Mouse (Mus musculus): ENCODE data around the gene Rabif.
A peak's percentile ranks its signal among the peaks of the same experiment; 100 is the strongest.
"Not testable (repeated sequence)": the region's sequence is repeated elsewhere in the genome, so short reads cannot be mapped to it uniquely, and the experiment has no call there.

The Rabif gene

DNA sequence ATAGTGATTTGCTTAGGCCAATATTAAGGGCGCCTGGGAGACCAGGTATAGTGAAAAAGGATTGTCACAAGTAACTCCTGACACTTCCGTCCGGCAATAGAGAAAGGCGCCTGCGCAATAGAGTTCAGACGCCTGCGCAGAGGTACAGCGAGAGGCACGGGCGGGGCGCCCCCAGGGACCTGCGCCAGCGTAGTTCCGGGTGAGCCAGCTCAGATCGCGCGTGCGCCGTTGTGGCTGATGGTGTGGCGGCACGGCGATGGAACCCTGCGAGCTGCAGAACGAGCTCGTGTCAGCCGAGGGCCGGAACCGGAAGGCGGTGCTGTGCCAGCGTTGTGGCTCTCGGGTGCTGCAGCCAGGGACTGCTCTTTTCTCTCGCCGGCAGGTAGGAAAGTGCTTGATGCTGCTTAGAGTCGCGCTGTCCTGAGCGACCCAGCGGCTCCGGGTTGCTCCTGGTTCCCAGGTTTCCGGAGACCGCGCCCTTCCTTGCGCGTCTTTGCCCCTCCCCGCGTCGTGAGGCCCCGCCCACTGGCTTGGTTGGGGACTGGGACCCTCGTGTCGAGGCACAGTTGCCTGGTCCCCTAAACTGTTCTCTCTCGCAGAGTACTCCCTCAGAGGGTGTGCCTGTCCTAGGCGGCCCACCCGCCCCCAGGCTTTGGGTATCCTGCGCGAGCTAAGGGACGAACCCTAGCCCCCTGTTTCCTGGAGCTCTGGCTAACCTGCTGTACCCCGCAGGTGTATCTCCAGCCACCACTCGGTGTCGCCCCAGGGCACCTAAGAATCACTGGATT is at the start of gene Rabif:
TSS of gene Rabif (plus strand) at position 221 of the 788 bp plus-strand sequence.
- DNase-seq: peak; percentile 99 to 100

DNA sequence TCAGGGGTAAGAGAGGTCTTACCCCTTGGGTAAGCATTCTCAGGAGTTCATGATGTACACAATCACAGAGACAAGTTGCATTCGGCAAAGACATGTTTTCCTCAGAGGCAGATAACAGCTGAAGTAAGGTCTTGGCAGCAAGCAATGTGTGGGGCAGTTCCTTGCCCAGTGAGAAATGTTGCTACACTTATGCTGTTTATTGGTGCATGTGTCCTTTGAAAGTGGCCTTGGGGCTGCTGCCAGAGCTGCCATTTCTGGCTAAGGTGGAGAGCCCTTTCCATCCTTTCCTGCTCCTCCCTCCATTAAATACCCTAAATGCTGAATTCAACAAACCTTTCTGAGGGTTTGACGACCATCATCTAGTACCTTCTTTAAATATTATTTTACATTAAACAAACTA is 49.0 kb upstream of the Rabif start:
- no peak for DNase-seq

DNA sequence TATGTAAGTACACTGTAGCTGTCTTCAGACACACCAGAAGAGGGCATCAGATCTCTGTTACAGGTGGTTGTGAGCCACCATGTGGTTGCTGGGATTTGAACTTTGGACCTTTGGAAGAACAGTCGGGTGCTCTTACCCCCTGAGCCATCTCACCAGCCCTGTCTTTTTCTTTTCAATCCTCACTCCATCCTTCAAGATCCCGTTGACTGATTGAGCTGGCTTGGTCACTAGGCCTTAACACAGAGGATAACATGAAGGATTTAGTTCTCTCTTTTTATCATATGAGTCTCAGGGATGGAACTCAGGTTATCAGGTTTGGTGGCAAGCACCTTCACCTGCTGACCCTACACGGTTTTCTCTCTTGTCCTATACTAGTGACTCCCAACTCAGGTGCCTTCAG is 45.9 kb upstream of the Rabif start:
- not testable (repeated sequence) for DNase-seq

DNA sequence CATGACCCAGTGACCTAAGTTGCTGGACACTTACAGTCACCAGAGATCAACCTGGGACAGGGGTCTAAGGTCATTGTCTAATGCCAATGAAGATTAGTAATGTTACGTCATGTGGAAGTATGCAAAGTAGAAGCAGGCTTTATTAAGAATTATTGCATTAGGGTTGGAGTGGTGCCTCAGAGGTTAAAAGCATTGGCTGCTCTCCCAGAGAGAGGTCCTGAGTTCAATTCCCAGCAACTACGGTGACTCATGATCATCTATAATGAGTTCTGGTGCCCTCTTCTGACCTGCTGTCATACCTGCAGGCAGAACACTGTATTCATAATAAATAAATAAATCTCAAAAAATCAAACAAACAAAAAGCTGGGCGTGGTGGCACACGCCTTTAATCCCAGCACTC is 44.2 kb upstream of the Rabif start:
- DNase-seq: no peak

DNA sequence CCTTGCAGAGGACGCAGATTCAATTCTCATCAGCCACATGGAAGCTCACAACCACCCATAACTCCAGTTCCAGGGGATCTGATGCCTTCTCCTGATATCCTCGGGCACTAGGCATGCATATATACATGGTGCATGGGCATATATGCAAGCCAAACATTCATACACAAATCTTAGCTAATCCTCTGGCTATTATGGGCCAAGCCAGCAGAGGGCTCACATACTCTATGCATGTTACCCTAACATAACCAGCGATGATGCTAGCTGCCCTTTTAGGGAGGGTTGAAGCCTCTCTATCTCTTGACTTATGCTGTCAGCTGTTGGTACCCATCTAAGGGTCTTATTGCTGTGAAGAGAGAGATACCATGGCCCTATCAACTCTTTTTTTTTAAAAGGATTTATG is 43.5 kb upstream of the Rabif start:
- DNase-seq: peak in 1 of 2 experiments; percentile 61

DNA sequence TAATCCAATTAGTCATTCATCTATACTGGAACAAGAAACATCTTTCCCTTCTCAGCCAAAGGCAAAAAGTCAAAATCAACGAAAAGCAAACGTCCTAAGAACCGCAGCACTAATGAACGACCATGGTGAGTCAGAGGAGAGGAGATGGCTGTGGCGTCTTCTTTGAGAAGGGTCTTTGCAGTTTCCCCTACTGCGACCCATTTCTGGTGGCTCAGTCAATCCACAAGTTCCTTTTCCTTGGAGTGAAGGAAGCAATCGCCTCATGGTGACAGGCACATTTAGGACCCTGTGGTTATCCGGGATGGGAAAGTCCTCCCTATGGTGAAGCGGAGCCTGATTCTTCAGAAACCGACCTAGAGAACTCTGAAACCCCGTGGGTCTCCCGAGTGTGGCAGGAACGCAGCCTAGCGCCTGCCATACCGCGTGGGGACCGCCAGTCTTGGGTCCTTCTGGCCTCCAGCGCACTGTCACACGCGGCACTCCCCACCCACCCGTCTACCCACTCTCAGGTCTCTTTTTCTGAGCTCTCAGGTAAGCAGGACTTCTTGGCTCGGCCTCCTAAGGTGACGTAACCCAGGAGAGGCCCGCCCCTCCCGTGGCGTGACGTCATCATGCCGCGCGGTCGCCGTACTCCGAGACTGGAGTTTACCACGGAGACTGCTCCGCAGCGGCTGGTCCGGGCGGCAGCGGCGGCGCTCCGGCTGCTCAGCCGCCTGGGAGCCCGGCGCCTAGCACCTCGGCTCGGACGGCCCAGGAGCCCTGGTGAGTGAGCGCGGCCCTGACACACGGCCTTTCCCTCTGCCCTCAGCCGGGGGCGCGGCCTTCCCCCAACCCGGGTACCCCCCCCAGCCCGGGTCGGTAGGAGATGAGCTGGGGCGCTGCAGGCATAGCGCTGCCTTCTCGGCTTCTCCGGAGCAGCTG is 39.3 kb upstream of the Rabif start, which contains the start of gene Klhl12:
TSS of gene Klhl12 (plus strand) at position 628 of the 921 bp plus-strand sequence.
- peak; percentile 94 to 96 for DNase-seq

DNA sequence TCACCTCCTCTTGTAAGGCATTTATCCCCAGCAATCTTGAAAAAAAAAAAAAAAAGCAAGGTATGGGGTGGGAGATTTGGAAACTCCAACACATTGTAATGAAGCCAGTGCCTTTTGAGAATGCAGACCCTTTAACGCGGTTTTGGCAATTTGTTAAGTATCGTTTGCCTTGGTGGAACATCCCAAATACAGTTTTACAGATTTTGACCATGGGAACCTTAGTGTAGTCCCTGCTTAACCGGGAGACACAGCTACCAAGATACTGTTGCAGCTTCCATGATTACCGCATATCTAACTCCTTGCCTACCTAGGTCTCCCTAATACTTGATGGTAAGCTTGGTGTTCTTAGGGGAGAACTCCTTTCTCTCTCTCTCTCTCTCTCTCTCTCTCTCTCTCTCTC is 38.4 kb upstream of the Rabif start:
- DNase-seq: no peak

DNA sequence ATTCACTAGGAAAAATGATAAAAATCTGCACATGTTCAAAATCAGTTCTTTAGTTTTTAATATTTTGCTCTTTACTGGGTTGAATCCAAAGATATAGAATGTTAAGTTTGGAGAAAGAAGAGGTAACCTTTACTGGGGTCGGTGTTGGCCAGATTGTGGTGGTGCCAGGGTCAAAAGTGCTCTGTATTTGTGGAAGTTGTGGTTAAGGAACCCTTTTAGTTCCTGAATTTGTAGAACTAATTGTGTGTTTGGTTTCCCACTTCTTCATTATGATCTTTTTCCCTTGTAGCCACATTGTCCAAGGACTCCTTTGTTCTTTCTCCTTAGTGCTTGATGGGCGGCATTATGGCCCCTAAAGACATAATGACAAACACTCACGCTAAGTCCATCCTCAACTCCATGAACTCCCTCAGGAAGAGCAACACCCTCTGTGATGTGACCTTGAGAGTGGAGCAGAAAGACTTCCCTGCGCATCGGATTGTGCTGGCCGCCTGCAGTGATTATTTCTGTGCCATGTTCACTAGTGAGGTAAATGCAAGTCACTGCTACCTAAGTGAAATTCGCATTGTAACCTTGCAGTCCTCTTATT is 36.2 kb upstream of the Rabif start:
- no peak for DNase-seq

DNA sequence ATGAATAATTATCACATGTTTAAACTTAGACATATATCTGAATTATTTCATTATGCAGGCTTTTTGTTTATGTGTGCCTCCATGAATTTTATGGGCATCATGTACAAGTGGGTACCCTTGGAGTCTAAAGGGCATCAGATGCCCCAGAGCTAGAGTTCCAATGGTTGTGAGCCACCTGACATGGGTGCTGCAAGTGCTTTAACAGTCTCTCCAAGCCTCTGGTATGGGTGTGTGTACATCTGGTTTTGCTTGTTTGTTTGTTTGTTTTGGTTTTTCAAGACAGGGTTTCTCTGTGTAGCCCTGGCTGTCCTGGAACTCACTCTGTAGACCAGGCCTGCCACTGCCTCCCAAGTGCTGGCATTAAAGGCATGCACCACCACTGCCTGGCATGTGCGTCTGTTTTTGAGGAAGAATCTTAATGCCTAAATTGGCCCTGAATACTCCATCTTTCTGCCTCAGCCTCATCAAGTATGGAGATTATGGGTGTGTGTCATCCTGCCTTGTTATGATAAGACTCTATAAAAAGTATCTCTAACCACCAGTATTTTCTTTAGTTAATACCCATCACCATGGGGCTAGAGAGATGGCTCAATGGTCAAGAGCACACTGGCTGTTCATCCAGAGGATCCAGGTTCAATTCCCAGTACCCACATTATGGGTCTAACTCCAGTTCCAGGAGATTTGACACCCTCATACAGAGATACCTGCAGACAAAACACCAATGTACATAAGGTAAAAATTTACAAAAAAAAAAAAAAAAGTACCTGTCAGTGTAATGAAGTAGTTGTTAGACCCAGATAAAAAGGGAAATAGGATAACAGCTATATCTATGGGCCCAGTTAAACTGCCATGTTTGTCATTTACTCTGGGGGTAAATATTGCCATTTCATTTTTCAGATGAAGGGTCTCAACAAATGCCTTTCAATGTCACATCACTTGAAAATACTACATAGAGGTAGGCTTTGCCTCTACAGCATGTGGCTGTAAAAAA is 33.9 kb upstream of the Rabif start:
- DNase-seq: no peak

DNA sequence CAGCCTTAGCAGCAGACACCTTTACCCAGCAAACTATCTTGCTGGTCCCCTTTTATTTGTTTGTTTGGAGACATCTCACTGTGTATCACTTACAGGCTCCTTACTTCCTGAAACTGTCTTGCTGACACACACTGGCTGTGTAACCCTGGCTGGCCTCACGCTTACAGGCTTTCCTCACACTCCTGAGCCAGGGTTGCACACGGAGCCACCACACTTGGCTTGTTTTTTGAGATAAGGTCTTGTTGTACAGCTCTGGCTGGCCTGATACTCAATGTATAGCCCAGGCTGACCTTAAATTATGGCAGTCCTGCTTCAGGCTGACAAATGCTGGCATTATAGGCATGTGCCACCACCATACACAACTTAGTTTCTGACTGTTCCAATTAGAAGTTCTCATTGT is 9.8 kb upstream of the Rabif start:
- DNase-seq: no peak

DNA sequence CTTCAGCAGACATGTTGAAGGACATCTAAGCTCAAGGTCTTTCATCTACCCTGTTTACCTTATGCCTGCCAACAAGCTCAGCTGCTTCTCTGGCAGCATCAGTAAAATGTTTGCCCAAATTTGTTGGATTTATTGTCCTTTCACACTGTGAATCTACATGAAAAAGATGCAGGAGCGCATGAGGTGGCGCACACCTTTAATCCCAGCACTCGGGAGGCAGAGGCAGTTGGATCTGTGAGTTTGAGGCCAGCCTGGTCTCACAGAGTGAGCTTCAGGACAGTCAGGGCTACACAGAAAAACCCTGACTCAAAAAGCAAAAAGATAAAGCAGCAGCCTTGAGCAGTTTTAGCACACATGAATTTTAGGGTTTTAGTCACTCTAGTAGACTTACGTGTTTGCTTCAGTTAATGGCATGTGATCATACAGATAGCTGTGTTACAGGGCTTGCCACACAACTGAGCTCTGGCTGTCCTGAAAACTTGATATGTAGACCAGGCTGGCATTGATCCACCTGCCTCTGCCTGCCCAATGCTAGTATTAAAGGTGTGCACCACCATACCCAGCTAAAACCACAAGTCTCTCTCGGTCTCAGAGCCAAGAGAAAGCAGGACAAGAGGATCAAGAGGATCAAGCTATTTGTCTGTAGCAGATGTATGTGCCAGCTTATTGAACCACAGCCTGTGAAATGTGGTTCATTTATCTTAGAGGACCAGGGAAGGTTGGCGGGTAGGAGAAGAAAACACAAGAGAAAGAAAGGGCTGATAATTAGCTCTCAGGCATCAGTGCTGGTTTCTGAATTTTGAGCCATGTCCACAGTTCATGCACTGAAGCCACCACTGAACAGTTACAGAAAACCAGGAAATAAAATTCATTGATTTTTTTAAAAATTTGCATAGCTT is 3.3 kb upstream of the Rabif start:
- no peak for DNase-seq

DNA sequence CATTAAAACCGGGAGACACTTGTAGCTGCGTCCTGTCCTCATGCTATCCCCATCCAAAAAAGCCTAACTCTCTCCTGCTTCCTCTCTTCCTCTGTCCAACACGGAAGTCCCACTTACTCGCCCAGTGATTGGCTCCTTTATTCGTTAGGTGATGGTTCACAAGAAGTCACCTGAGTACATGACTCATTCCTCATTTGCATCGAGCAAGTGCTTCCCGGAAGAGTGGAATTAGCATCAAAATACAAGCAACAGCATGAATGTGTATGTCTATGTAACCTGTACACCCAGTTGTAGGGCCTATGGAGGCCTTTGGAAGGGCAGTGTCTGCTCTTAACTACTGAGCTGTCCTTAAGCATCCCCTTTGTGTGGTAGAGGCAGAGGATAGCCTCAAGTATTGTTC is 2.2 kb upstream of the Rabif start:
- no peak for DNase-seq

DNA sequence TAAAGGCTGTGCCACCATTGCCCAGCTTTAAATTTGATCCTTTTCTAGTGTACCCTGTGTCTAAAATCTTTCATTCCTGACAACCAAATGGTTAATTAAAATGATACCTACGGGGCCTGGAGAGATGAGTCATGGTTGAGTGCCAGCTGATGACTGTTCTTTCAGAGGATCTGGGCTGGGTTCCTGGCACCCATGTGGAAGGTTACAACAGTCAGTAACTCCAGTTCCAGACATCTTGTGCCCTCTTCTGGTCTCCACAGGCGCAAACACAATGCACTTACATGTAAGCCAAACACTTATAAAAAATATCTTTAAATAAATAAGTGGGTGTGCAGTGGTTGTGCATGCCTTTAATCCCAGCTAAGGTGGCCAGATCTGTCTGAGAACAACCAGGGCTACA is 952 bp upstream of the Rabif start:
- no peak for DNase-seq

DNA sequence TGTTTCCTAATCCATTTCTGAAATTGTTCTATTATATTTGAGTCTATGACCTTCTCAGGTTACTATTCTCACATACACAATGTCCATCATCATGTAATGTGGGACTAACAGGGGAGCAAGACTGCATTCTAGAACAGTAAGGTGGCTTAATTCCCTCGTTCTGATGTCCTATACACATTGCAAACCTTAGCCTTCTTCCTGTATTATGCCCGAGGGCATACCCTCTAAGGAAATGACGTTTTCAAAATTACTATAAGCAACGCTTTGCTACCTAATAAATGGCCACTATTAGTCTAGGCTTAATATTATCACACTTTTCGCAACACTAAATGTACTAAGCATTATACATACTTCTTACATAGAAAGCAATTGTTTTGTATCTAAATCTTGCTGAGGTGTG is 492 bp upstream of the Rabif start:
- DNase-seq: no peak

DNA sequence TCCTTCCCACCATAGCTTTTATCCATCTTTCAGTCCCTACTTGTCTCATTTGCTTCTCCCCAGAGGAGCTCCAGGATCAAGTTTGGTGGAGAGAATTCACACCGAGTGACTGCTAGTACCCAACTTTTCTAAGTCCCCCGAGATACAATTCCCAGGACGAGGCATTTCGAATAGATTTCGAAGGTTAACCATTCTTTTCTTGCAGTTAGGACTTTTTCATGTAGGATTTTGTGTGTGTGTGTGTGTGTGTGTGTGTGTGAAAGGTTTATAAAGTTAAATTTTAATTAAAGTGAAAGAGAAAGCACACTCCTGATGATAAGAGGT is 730 bp downstream of the Rabif start:
- DNase-seq: no peak

DNA sequence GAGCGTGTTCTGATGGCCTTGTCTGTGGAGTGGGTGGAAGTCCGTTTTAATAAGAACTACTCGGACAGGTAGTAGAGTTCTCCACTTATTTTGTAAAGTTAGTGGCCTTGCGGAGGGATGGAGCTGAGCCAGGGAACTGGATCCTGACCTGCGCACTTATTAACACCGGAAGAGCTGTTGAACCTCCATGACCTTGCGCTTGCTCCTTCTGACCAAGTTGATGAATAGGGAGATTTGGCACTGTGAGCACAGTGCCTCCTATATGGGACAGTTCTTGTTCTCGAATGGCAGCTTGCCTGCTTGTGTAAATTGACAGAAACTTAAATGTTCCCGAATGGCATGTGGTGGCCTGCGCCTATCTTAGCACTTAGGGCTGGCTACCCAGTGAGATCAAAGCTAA is 1.5 kb downstream of the Rabif start:
- DNase-seq: no peak

DNA sequence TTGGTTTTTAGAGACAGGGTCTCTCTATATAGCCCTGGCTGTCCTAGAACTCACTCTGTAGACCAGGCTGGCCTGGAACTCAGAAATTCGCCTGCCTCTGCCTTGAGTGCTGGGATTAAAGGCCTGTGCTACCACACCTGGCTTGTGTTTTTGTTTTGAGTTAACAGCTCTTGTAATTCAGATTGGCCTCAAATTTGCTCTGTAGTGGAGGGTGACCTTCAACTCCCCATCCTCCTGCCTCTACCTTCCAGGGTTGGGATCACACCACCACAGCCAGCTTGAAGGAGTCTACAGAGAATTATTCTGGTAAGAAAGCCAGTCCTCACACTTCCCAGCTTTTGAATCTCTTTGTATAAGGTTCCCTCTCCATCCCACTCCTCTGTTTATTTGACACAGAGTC is 6.5 kb downstream of the Rabif start:
- DNase-seq: no peak

DNA sequence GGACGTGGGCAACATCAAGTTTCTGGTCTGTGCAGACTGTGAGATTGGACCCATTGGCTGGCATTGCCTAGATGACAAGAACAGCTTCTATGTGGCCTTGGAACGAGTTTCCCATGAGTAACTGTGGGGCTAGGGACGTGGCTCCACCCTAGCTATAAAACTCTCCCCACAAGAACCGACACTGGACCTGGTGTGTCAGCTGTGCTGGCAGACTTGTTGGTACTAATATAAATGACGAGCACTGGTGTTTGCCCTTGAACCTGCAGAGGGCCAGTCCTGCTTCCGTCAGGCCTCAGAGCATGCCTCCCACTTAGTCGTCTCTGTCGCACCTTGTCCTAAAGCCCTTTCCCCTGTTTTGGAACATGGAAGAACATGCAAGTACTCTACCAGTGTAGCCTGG is 11.8 kb downstream of the Rabif start:
- no peak for DNase-seq

DNA sequence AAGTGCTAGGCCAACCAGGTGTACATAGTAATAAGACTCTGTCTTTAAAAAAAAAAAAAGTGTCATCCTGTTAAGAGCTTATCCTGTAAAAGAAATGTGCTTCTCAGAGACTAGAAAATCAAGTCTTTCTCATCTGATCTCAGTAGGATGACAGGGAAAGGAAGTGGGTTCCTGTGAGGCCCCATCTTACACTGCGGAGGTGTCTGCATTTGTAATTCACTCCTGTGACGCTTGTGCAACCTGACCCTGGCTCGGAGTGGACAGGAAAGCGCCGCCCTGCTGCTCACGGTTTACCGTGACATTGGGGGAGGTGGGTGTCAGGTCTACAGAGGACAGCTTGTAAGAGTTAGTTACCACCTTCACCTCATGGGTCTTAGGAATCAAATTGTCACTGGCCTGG is 15.6 kb downstream of the Rabif start:
- DNase-seq: peak in 1 of 2 experiments; percentile 36

DNA sequence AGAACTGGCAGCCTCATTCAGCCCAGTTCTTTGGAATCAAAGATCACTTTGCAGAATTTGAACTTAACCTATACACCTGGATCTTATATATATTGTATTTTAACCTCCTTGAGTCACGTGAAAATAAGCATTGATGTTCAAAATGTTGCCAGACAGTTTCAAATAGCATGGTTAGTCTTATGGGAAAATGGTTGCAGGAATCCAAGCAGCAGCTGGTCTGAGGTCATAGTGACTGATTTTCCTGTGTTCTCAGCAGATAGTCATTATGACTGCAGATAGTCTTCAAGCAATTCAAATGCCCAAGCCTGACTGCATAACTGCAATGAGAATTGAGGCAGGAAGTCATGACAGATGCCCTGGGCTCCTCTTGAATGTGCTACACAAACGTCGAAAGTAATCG is 17.7 kb downstream of the Rabif start:
- no peak for DNase-seq

DNA sequence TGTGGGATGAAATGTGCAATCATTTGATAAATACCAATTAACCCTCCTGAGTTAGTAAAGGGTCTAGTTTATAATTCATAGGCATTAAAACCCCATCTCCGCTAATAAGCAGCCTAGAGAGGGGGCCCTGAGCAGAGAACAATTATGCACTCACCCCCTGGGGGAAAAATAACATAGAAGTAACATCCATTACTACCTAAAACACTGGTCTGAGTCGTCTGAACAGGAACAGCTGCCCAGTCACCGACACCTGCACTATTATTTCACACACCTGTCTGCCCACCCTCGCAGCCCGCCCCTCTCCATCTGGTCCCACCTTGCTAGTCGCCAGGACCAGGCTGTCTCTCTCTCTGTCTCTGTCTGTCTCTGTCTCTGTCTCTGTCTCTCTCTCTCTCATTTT is 18.1 kb downstream of the Rabif start:
- no peak for DNase-seq

Data from lung, postnatal 4 days (tissue).